Mouse (Mus musculus) lung, postnatal 0 days (tissue): ENCODE results near the gene Slc25a3. TPM values are rescaled to one million over a fixed set of nuclear protein-coding genes. Genes with fewer than 3 reads are reported as not detected.

Experiments
- ATAC-seq: fragments of 200-750 bp; cut with Nextera tagmentation; 2 replicates; pipeline ENCODE4 v1.8.0; 2017; ENCODE audit warnings: moderate library complexity
- DNase-seq: peaks from one replicate; pipeline ENCODE4 v3.0.0-alpha.2; 2016; ENCODE audit warnings: low spot score
- H3K27ac ChIP-seq: fragments of 300-500 bp; sonication (generic); 2 replicates; pipeline ENCODE4 v1.5.1; 2014; ENCODE audit warnings: antibody characterized with exemption, mild to moderate bottlenecking, low read length, mixed read lengths
- H3K27me3 ChIP-seq: fragments of 300-500 bp; sonication (generic); replicated peaks from 2 replicates; pipeline ENCODE4 v1.6.1; 2014; ENCODE audit warnings: low read length, mixed read lengths; ENCODE audit not compliant: insufficient read depth
- H3K36me3 ChIP-seq: fragments of 300-500 bp; sonication (generic); 2 replicates; pipeline ENCODE4 v1.6.1; 2014; ENCODE audit warnings: low read length, mixed read lengths; ENCODE audit not compliant: insufficient read depth
- H3K4me1 ChIP-seq: fragments of 300-500 bp; sonication (generic); 2 replicates; pipeline ENCODE4 v1.6.1; 2014; ENCODE audit warnings: antibody characterized with exemption, low read depth, low read length, mixed read lengths; ENCODE audit not compliant: insufficient read depth
- H3K4me2 ChIP-seq: fragments of 300-500 bp; sonication (generic); replicated peaks from 2 replicates; pipeline ENCODE4 v1.6.1; 2014; ENCODE audit warnings: low read depth, mild to moderate bottlenecking, low read length, moderate library complexity, mixed read lengths
- H3K4me3 ChIP-seq: fragments of 300-500 bp; sonication (generic); 2 replicates; pipeline ENCODE4 v1.5.1; 2014; ENCODE audit warnings: low read depth, low read length
- H3K9ac ChIP-seq: fragments of 300-500 bp; sonication (generic); replicated peaks from 2 replicates; pipeline ENCODE4 v1.6.1; 2014; ENCODE audit warnings: low read depth, mild to moderate bottlenecking
- H3K9me3 ChIP-seq: fragments of 300-500 bp; sonication (generic); 2 replicates; pipeline ENCODE4 v1.6.1; 2016; ENCODE audit warnings: low read length, mixed read lengths
- CTCF ChIP-seq: IDR thresholded peaks from 2 replicates; pipeline ENCODE4 v1.5.1; 2016; ENCODE audit warnings: antibody characterized with exemption, mild to moderate bottlenecking
- EP300 ChIP-seq: IDR thresholded peaks from 2 replicates; pipeline ENCODE4 v1.6.1; 2016; ENCODE audit warnings: antibody characterized with exemption, mild to moderate bottlenecking, control low read depth
- WGBS: fragments of 180-500 bp; shearing (Covaris S2); extraction: QIAGEN DNeasy Blood & Tissue Kit; methylation state at CpG from one replicate; pipeline ENCODE4 v1.1.7; 2014; 5-methylcytosine and 5-hydroxymethylcytosine counted together
- polyA plus RNA-seq: library from polyadenylated mRNA; unstranded; fragments of >200 nt; fragmentation: Nextera tagmentation; extraction: Ambion mirVana; gene quantifications from 2 replicates; pipeline ENCODE4 v1.2.1, GENCODE M21; 2015

Gene Slc25a3
- polyA plus RNA-seq, 1 experiment from 2014 or later: 358 TPM

DNA sequence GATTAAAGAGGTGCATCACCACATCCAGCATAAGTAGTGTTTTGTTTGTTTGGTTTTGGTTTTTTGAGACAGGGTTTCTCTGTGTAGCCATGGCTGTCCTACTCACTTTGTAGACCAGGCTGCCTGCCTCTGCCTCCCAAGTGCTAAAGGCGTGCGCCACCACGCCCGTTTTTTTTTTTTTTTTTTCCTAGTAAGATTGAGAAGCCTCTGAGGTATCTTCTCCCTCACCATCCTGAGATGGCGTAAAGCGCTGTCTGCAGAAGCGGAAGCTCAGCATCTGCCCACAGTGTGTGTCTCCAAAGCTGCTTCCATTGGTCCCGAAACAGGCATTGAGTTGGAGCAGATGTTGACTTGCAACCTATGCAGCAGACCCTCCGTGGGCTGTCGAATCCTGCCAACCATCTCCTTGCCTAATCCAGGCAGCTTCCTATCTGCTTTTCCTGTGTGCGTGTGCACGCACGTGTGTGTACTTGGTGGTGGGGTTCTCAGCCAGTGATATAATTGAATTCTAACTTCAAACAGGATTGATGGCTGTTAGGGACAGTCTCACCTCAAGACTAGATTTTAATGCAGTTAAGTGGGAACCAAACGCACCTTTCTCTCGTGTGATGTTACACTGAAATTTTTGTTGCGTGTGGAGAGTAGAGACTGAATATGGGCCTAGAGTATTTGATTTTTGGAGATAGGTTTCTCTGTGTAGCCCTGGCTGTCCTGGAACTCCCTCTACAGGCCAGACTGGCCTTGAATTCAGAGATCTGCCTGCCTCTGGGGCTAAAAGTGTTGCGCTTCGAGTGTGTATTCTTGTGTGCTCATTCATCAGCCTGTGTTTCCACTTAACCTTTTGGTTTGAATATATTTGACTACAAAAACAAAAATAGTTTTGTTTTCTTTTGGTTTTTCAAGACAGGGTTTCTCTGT, 19.7 kb upstream of the Slc25a3 start:
- DNase-seq (no peak), ATAC-seq (no peak)
- H3K4me1 ChIP-seq: no peaks in the 10 kb centered on the region
- TF ChIP-seq CTCF: peak; percentile 38
- TF ChIP-seq EP300: no peak
- H3K4me3 ChIP-seq: no peak overlapping the region
- WGBS: 54% methylated on average over 16 of the region's 18 CpGs
- no peaks in the 10 kb centered on the region for H3K27me3 ChIP-seq
- H3K9ac ChIP-seq: no peak overlapping the region
- H3K9me3 ChIP-seq: no peaks in the 10 kb centered on the region
- H3K4me2 ChIP-seq: no peak overlapping the region
- peaks cover 3% of the 10 kb centered on the region; the same call in 1 of the 2 replicates for H3K36me3 ChIP-seq
- no peak overlapping the region for H3K27ac ChIP-seq

DNA sequence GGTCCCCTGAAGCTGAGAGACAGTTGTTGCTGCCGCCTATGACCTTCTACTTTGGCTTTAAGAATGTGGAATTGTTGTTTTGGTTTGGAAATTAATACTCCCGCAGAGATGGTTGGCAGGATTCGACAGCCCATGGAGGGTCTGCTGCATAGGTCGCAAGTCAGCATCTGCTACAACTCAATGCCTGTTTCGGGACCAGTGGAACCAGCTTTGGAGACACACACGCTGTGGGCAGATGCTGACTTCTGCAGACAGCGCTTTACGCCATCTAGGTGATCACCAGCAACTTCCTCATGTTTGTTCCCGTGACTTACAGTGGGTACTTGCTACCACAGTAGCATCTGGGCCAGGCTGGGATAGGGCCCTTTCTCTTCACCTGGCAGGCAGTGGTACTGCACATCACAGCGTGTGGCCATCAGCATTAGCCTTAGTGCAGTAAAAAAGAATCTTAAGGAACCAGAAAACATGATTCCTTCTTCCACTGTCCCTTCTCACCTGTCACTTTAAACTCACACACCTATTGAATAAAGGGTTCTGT, 18.9 kb upstream of the Slc25a3 start:
- Histone ChIP-seq H3K27me3 (no peaks in the 10 kb centered on the region), H3K4me2 (no peak overlapping the region), H3K36me3 (peaks cover 3% of the 10 kb centered on the region; the same call in 1 of the 2 replicates), H3K9ac (no peak overlapping the region), H3K4me3 (no peak overlapping the region), H3K27ac (no peak overlapping the region), H3K9me3 (no peaks in the 10 kb centered on the region), H3K4me1 (no peaks in the 10 kb centered on the region)
- 70% methylated on average over 10 of the region's 10 CpGs for WGBS
- no peak for DNase-seq
- TF ChIP-seq CTCF: no peak
- TF ChIP-seq EP300: no peak
- ATAC-seq: no peak

DNA sequence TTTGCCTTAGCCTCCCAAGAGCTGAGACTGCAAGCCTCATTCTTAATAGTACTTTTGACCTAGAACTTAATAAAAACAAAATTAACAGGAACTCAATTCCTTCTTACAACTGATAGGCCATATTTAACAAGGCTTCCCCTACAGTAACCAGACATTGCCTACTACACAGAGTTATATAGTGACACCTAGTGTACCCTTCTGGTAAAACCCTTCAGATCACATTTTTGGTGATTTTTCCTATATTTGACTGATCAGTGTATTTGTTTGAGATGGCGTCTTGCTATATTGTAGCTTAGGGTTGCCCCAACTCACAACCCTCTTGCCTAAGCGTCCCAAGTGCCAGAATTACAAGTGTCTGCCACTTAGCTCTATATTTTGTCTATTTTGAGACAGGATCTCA, 17.7 kb upstream of the Slc25a3 start:
- ATAC-seq (peak; percentile 48), DNase-seq (peak; percentile 83)
- Histone ChIP-seq H3K9me3 (no peaks in the 10 kb centered on the region), H3K4me3 (no peak overlapping the region), H3K27ac (no peak overlapping the region), H3K27me3 (no peaks in the 10 kb centered on the region), H3K9ac (no peak overlapping the region), H3K4me2 (no peak overlapping the region), H3K36me3 (peaks cover 3% of the 10 kb centered on the region; the same call in 1 of the 2 replicates), H3K4me1 (no peaks in the 10 kb centered on the region)
- TF ChIP-seq EP300 (no peak), CTCF (peak; percentile 82)
- WGBS: 30% methylated on average over 2 of the region's 2 CpGs

DNA sequence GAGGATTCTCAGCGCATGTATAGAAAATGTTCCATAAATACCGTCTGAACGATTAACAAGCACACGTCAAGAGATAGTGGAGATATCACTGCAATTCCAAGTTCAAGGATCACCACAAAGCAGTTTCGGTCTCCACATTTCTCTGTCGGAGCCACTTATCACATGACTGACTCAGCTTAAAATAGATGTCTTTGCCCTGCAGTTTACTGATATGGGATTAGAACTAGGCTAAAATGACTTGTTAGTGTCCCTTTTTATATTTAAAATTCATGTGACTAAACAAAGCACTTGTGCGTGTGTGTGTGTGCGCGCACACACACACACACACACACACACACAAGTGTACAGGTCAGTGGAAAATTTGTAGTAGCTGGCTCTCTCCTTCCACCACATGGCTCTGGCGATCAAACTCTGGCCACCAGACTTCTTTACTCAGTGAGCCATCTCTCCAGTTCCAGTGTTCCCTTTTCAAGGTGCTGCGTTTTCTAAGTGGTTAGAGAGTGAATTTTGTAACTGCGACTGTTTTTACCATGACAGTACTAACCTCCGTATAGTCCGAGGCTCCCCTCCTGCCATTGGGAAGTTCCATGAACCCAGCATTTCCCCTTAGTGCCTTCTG, 15.4 kb upstream of the Slc25a3 start:
- Histone ChIP-seq H3K9ac (no peak overlapping the region), H3K4me1 (no peaks in the 10 kb centered on the region), H3K4me2 (no peak overlapping the region), H3K27me3 (no peaks in the 10 kb centered on the region), H3K27ac (no peak overlapping the region), H3K36me3 (no peaks in the 10 kb centered on the region), H3K9me3 (no peaks in the 10 kb centered on the region), H3K4me3 (no peak overlapping the region)
- 84% methylated on average over 14 of the region's 14 CpGs for WGBS
- ATAC-seq: no peak
- no peak for DNase-seq
- TF ChIP-seq EP300 (no peak), CTCF (no peak)

DNA sequence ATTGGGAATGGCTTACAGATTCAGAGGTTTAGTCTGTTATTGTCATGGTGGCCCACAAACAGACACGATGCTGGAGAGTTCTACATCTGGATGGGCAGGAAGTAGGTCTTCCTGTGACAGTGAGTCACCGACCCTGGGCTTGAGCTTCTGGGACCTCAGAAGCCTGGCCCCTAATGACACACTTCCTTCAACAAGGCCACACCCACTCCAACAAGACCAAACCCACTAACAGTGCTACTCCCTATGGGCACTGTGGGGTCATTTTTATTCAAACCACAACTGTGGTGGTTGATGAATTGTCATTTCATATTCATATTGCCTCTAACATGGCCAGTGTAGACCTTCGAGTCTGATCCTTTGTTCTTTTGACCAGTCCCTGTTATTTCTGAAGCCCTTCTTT, 14.5 kb upstream of the Slc25a3 start:
- H3K27ac ChIP-seq: no peak overlapping the region
- DNase-seq: peak; percentile 61
- TF ChIP-seq CTCF (no peak), EP300 (no peak)

DNA sequence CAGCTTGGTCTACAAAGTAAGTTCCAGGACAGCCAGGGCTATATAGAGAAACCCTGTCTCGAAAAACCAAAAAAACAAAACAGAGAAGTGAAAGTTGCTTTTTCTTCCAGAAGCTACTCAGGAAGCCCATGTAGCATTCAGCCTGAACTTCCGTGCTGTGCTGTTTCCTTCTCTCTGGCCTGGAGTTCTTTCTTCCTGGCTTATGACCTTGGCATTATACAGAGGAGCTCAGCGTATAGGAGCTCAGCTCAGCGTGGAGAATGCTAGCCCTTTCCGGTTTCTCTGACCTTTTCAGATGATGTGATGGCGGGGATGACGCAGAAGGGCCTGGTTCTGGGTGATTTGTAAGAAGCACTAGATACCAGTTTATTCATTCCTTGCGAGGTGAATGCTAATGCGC, 13.5 kb upstream of the Slc25a3 start:
- 73% methylated on average over 9 of the region's 9 CpGs for WGBS
- Histone ChIP-seq H3K4me1 (no peaks in the 10 kb centered on the region), H3K36me3 (no peaks in the 10 kb centered on the region), H3K9ac (no peak overlapping the region), H3K4me2 (no peak overlapping the region), H3K27me3 (no peaks in the 10 kb centered on the region), H3K4me3 (no peak overlapping the region), H3K27ac (no peak overlapping the region), H3K9me3 (no peaks in the 10 kb centered on the region)
- ATAC-seq (no peak), DNase-seq (peak; percentile 16)
- no peak for TF ChIP-seq EP300
- TF ChIP-seq CTCF: no peak

More for the DNA sequence above, 14.5 kb upstream of the Slc25a3 start:
- Histone ChIP-seq H3K4me1 (no peaks in the 10 kb centered on the region), H3K9me3 (no peaks in the 10 kb centered on the region), H3K4me2 (no peak overlapping the region), H3K36me3 (no peaks in the 10 kb centered on the region), H3K9ac (no peak overlapping the region), H3K27me3 (no peaks in the 10 kb centered on the region), H3K4me3 (no peak overlapping the region)
- ATAC-seq: peak; percentile 87
- 57% methylated on average over 3 of the region's 3 CpGs for WGBS
